ENCODE assay signal across 10 mouse cellular contexts in the genomic region with DNA sequence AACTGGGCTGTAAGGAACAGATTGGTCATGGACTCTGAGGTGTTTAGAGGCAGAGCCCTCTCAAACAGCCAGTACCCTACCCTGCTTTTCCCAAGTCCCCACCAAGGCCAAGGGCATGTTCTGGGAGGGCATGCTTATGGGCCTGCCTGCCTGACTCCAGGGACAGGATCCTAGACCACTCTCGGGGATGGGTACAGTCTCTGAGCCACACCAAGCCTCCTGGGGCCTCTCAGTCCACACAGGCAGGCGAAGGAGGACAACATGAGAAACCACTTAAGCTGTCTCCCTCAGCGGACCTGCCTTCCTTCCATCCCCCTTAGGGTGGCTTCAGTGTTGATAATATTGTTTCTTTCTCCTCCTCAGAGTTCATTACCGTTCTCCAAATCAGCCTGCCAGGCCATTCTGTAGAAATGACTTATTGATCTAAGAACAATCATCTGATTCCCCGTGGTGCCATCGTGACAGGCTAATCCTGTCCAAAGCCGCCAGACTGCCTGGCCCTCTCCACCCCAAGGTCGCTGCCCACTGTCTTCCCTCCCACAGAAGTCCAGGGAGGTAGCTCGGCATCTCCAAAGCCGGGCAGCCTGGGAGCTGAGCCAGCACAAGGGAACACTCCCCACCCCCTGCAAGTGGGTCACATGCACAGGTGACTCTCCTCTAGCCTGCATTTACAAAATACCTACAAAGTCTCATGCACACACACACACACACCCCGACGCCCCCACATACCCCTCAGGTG. TPM values are rescaled to one million over a fixed set of nuclear protein-coding genes. Genes with fewer than 3 reads are reported as not detected.
DNase-seq lines count a peak whose midpoint lies in the region; ATAC-seq and TF ChIP-seq lines count a peak whose summit lies in the region.
"Had no signal": no experiment of that assay in that cellular context is flagged by ENCODE, and none has a peak within 500 bp of the region (broad histone marks: within the 10 kb centered on the region; RNA-seq: fewer than 3 reads in every experiment).

No protein-coding gene starts in this region.

- H3K4me1 ChIP-seq in kidney, adult 2 months (ENCODE audit: control insufficient read depth, insufficient read depth, low read length): peaks cover 6% of the 10 kb centered on the region
- peaks cover 24% of the 10 kb centered on the region for H3K4me1 ChIP-seq in kidney, embryonic 16.5 days (ENCODE audit: insufficient read depth, low read length)
- H3K4me1 ChIP-seq in neural tube, embryonic 15.5 days: peaks cover 46% of the 10 kb centered on the region

- no peak for TF ChIP-seq CTCF in kidney, adult 2 months (conservative IDR thresholded peaks at IDR 0.05; ENCODE audit: insufficient read depth, insufficient read length, low read depth, low read length)
- TF ChIP-seq CTCF in layer of hippocampus, adult 2 months (conservative IDR thresholded peaks at IDR 0.05): no peak

- H3K36me3 ChIP-seq in kidney, adult 2 months (ENCODE audit: control insufficient read depth, insufficient read depth, low read length): no peaks in the 10 kb centered on the region
- H3K36me3 ChIP-seq in kidney, embryonic 16.5 days (ENCODE audit: insufficient read depth, low read length): peaks cover 5% of the 10 kb centered on the region; the same call in 1 of the 2 replicates
- H3K36me3 ChIP-seq in neural tube, embryonic 15.5 days: peaks cover 36% of the 10 kb centered on the region

- no peak overlapping the region for H3K9ac ChIP-seq in kidney, embryonic 16.5 days (replicated peaks; ENCODE audit: low read length)
- no peak overlapping the region for H3K9ac ChIP-seq in neural tube, embryonic 15.5 days (replicated peaks)
- H3K9ac ChIP-seq: liver, embryonic 15.5 days had no signal

- no peaks in the 10 kb centered on the region for H3K27me3 ChIP-seq in kidney, adult 2 months (replicated peaks; ENCODE audit: control insufficient read depth, insufficient read depth, low read length)
- H3K27me3 ChIP-seq in kidney, embryonic 16.5 days (ENCODE audit: insufficient read depth, low read length): no peaks in the 10 kb centered on the region
- no peaks in the 10 kb centered on the region for H3K27me3 ChIP-seq in neural tube, embryonic 15.5 days (replicated peaks)
- H3K27me3 ChIP-seq: liver, embryonic 15.5 days had no signal

- ATAC-seq in kidney, embryonic 16.5 days (ENCODE audit: low FRiP score, low TSS enrichment): no peak
- ATAC-seq in neural tube, embryonic 15.5 days (ENCODE audit: low FRiP score): no peak

- TF ChIP-seq POLR2A in kidney, adult 2 months (IDR thresholded peaks at IDR 0.05; ENCODE audit: low read depth, low read length): no peak

- no peaks in the 10 kb centered on the region for H3K9me3 ChIP-seq in kidney, embryonic 16.5 days (ENCODE audit: low read length)
- no peaks in the 10 kb centered on the region for H3K9me3 ChIP-seq in neural tube, embryonic 15.5 days (replicated peaks)
- H3K9me3 ChIP-seq: liver, embryonic 15.5 days had no signal

- peak; percentile 72 for DNase-seq in kidney, adult 2 months
- peak; percentile 88 for DNase-seq in cerebellum, adult 9-11 months
- peak; percentile 72 for DNase-seq in kidney, adult 9 months
- DNase-seq in layer of hippocampus, adult 2 months (ENCODE audit: low spot score in 2 of 2): no peak
- DNase-seq in layer of hippocampus, adult 18-20 months (ENCODE audit: low spot score in 2 of 2): no peak
- DNase-seq: right cerebral cortex, postnatal 4 days had no signal

- WGBS in kidney, adult 2 months: 50% methylated on average over 12 of the region's 12 CpGs
- WGBS in kidney, embryonic 16.5 days: 69% methylated on average over 12 of the region's 12 CpGs
- WGBS in neural tube, embryonic 15.5 days: 53% methylated on average over 12 of the region's 12 CpGs

- H3K4me2 ChIP-seq in kidney, embryonic 16.5 days (replicated peaks; ENCODE audit: low read depth, low read length): no peak overlapping the region
- H3K4me2 ChIP-seq in neural tube, embryonic 15.5 days: no peak overlapping the region
- H3K4me2 ChIP-seq: liver, embryonic 15.5 days had no signal

- no peak overlapping the region for H3K27ac ChIP-seq in kidney, adult 2 months (ENCODE audit: insufficient read depth, low read depth, low read length)
- no peak overlapping the region for H3K27ac ChIP-seq in kidney, embryonic 16.5 days (ENCODE audit: low read length)
- H3K27ac ChIP-seq in neural tube, embryonic 15.5 days (replicated peaks): 0 out of 2 replicates have a peak overlapping the region, but pooled peaks have one; percentile 28
- no peak overlapping the region for H3K27ac ChIP-seq in layer of hippocampus, adult 2 months
- H3K27ac ChIP-seq: left cerebral cortex, adult 2 months; liver, embryonic 15.5 days had no signal

- no peak overlapping the region for H3K4me3 ChIP-seq in kidney, adult 2 months (ENCODE audit: insufficient read depth, low read depth, low read length)
- no peak overlapping the region for H3K4me3 ChIP-seq in kidney, embryonic 16.5 days (ENCODE audit: low read length)
- no peak overlapping the region for H3K4me3 ChIP-seq in neural tube, embryonic 15.5 days (replicated peaks)
- no peak overlapping the region for H3K4me3 ChIP-seq in layer of hippocampus, adult 2 months
- H3K4me3 ChIP-seq: left cerebral cortex, adult 2 months; liver, embryonic 15.5 days had no signal

RNA-seq across cellular contexts. Expression of gene Shf, which starts 14.6 kb away (rescaled TPM):
- polyA plus RNA-seq in kidney, adult 2 months (2012; rRNA removed): 14.7 and 16.2 TPM in 2 replicates
- 2.0 and 2.3 TPM in 2 replicates for polyA plus RNA-seq in kidney, embryonic 16.5 days (2015; fragmentation: Nextera tagmentation; extraction: Ambion mirVana)
- polyA plus RNA-seq in neural tube, embryonic 15.5 days (2015; fragmentation: Nextera tagmentation; extraction: Ambion mirVana): 11.2 and 12.0 TPM in 2 replicates
- 10 to 100 TPM; 61.7 to 62.6 TPM for total RNA-seq in layer of hippocampus, adult 2 months (2021)
- total RNA-seq in layer of hippocampus, adult 18-20 months (2021): 10 to 100 TPM; 58.8 to 61.2 TPM

RNA-seq across cellular contexts. Expression of gene Duox1, which starts 38.9 kb away (rescaled TPM):
- 0.20 and 0.31 TPM in 2 replicates for polyA plus RNA-seq in kidney, adult 2 months (2012; rRNA removed)
- polyA plus RNA-seq in kidney, embryonic 16.5 days (2015; fragmentation: Nextera tagmentation; extraction: Ambion mirVana): 0.05 TPM in 1 of 2 replicates, not detected in the other
- 0.10 and 0.27 TPM in 2 replicates for polyA plus RNA-seq in neural tube, embryonic 15.5 days (2015; fragmentation: Nextera tagmentation; extraction: Ambion mirVana)
- total RNA-seq in layer of hippocampus, adult 2 months (2021): not detected
- total RNA-seq in layer of hippocampus, adult 18-20 months (2021): not detected
- total RNA-seq: left cerebral cortex, adult 2 months had no signal
- polyA plus RNA-seq: liver, embryonic 15.5 days had no signal

RNA-seq across cellular contexts. Expression of gene Duoxa1, which starts 40.8 kb away (rescaled TPM):
- 0.28 and 0.35 TPM in 2 replicates for polyA plus RNA-seq in kidney, adult 2 months (2012; rRNA removed)
- 0.15 TPM in 1 of 2 replicates, not detected in the other for polyA plus RNA-seq in kidney, embryonic 16.5 days (2015; fragmentation: Nextera tagmentation; extraction: Ambion mirVana)
- 0.17 and 1.2 TPM in 2 replicates for polyA plus RNA-seq in neural tube, embryonic 15.5 days (2015; fragmentation: Nextera tagmentation; extraction: Ambion mirVana)
- total RNA-seq in layer of hippocampus, adult 2 months (2021): not detected
- under 1 TPM in 1 of 2 experiments, not detected in 1; 0.33 TPM for total RNA-seq in layer of hippocampus, adult 18-20 months (2021)
- total RNA-seq: left cerebral cortex, adult 2 months had no signal
- polyA plus RNA-seq: liver, embryonic 15.5 days had no signal

RNA-seq across cellular contexts. Expression of gene Duoxa2, which starts 55.7 kb away (rescaled TPM):
- 0.20 TPM in 1 of 2 replicates, not detected in the other for polyA plus RNA-seq in kidney, adult 2 months (2012; rRNA removed)
- polyA plus RNA-seq in kidney, embryonic 16.5 days (2015; fragmentation: Nextera tagmentation; extraction: Ambion mirVana): not detected in 2 replicates
- polyA plus RNA-seq in neural tube, embryonic 15.5 days (2015; fragmentation: Nextera tagmentation; extraction: Ambion mirVana): 0.52 and 0.56 TPM in 2 replicates
- not detected for total RNA-seq in layer of hippocampus, adult 2 months (2021)
- not detected for total RNA-seq in layer of hippocampus, adult 18-20 months (2021)
- total RNA-seq: left cerebral cortex, adult 2 months had no signal
- polyA plus RNA-seq: liver, embryonic 15.5 days had no signal

RNA-seq across cellular contexts. Expression of gene Duox2, which starts 56.1 kb away (rescaled TPM):
- 0.05 and 0.17 TPM in 2 replicates for polyA plus RNA-seq in kidney, adult 2 months (2012; rRNA removed)
- polyA plus RNA-seq in kidney, embryonic 16.5 days (2015; fragmentation: Nextera tagmentation; extraction: Ambion mirVana): 0.06 TPM in 2 replicates
- polyA plus RNA-seq in neural tube, embryonic 15.5 days (2015; fragmentation: Nextera tagmentation; extraction: Ambion mirVana): 0.03 and 0.12 TPM in 2 replicates
- total RNA-seq in layer of hippocampus, adult 2 months (2021): under 1 TPM in 1 of 2 experiments, not detected in 1; 0.08 TPM
- total RNA-seq in layer of hippocampus, adult 18-20 months (2021): under 1 TPM in 1 of 2 experiments, not detected in 1; 0.07 TPM
- total RNA-seq: left cerebral cortex, adult 2 months had no signal
- polyA plus RNA-seq: liver, embryonic 15.5 days had no signal

Comparison
In these comparisons a context has a peak if more than half of its experiments do, and no peak if none do; other contexts are left out.
1. DNase-seq: peak in kidney, adult 2 months (single experiment), cerebellum, adult 9-11 months (single experiment) and kidney, adult 9 months (single experiment); none in layer of hippocampus, adult 2 months (0 of 2) and layer of hippocampus, adult 18-20 months (0 of 2).